10 mouse cellular contexts compared by ENCODE assay signal in genomic region chr7:121312961-121313587, GRCm38 (mm10).
A peak's percentile ranks its signal among the peaks of the same experiment; 100 is the strongest.
DNase-seq lines count a peak whose midpoint lies in the region; ATAC-seq lines count a peak whose summit lies in the region.
"Had no signal": no experiment of that assay in that cellular context is flagged by ENCODE, and none has a peak within 500 bp of the region (broad histone marks: within the 10 kb centered on the region; RNA-seq: fewer than 3 reads in every experiment).

No protein-coding gene starts in this region.

- H3K9me3 ChIP-seq in heart, embryonic 10.5 days: no peaks in the 10 kb centered on the region
- no peaks in the 10 kb centered on the region for H3K9me3 ChIP-seq in hindbrain, embryonic 15.5 days
- H3K9me3 ChIP-seq in neural tube, embryonic 12.5 days: no peaks in the 10 kb centered on the region

- H3K4me2 ChIP-seq in hindbrain, embryonic 15.5 days: peak overlapping the region; percentile 33
- peak overlapping the region; percentile 45 for H3K4me2 ChIP-seq in neural tube, embryonic 12.5 days (replicated peaks)

- peak; percentile 59 for ATAC-seq in hindbrain, embryonic 15.5 days (ENCODE audit: low FRiP score, low read depth)
- ATAC-seq in neural tube, embryonic 12.5 days (ENCODE audit: low FRiP score, low read depth): peak; percentile 44; the same call in 1 of the 2 replicates

- intact Hi-C loops in heart, postnatal 36 days (cut with DNase I): no loop called here
- intact Hi-C loops in left cerebral cortex, postnatal 14 days (cut with DNase I): no loop called here

- H3K9ac ChIP-seq in hindbrain, embryonic 15.5 days: no peak overlapping the region
- H3K9ac ChIP-seq in neural tube, embryonic 12.5 days: no peak overlapping the region

- WGBS in heart, embryonic 10.5 days: 17% methylated on average over 19 of the region's 19 CpGs
- 4% methylated on average over 19 of the region's 19 CpGs for WGBS in hindbrain, embryonic 15.5 days
- WGBS in neural tube, embryonic 12.5 days: 11% methylated on average over 19 of the region's 19 CpGs

- H3K4me3 ChIP-seq in heart, embryonic 10.5 days: peak overlapping the region; percentile 27; the same call in 1 of the 2 replicates
- no peak overlapping the region for H3K4me3 ChIP-seq in hindbrain, embryonic 15.5 days
- H3K4me3 ChIP-seq in neural tube, embryonic 12.5 days: no peak overlapping the region

- H3K27me3 ChIP-seq in heart, embryonic 10.5 days (ENCODE audit: insufficient read depth, poor library complexity, severe bottlenecking): 0 out of 2 replicates have a peak, but pooled peaks cover 4% of the 10 kb centered on the region
- no peaks in the 10 kb centered on the region for H3K27me3 ChIP-seq in hindbrain, embryonic 15.5 days
- no peaks in the 10 kb centered on the region for H3K27me3 ChIP-seq in neural tube, embryonic 12.5 days (replicated peaks)

- no peak overlapping the region for H3K27ac ChIP-seq in heart, embryonic 10.5 days
- H3K27ac ChIP-seq in hindbrain, embryonic 15.5 days (replicated peaks): no peak overlapping the region
- H3K27ac ChIP-seq in neural tube, embryonic 12.5 days: no peak overlapping the region

- no peak for DNase-seq in heart, embryonic 10.5 days (ENCODE audit: low spot score)
- DNase-seq in heart, postnatal 36 days: no peak
- DNase-seq in embryo, embryonic 9.5 days (ENCODE audit: extremely low spot score): peak; percentile 2
- no peak for DNase-seq in left cerebral cortex, postnatal 14 days (ENCODE audit: low spot score in 2 of 2)
- DNase-seq in layer of hippocampus, postnatal 25 days (ENCODE audit: extremely low spot score in 1 of 2, low spot score in 1 of 2): no peak
- DNase-seq in urinary bladder, postnatal 10 days (ENCODE audit: low spot score): no peak
- DNase-seq: adrenal gland, postnatal 36 days; gastrocnemius, postnatal 36 days had no signal

- no peaks in the 10 kb centered on the region for H3K4me1 ChIP-seq in heart, embryonic 10.5 days
- H3K4me1 ChIP-seq in hindbrain, embryonic 15.5 days (replicated peaks): peaks cover 7% of the 10 kb centered on the region
- no peaks in the 10 kb centered on the region for H3K4me1 ChIP-seq in neural tube, embryonic 12.5 days

- H3K36me3 ChIP-seq in heart, embryonic 10.5 days: no peaks in the 10 kb centered on the region
- no peaks in the 10 kb centered on the region for H3K36me3 ChIP-seq in hindbrain, embryonic 15.5 days
- H3K36me3 ChIP-seq in neural tube, embryonic 12.5 days: no peaks in the 10 kb centered on the region
